Mouse (Mus musculus) forebrain, embryonic 14.5 days (tissue): Measurements from ENCODE around the gene Cacna1g. TPM values are rescaled to one million over a fixed set of nuclear protein-coding genes. Genes with fewer than 3 reads are reported as not detected.

ENCODE experiments used
- ATAC-seq: fragments of 200-750 bp; cut with Nextera tagmentation; 2 replicates; pipeline ENCODE4 v1.8.0; 2017; ENCODE audit warnings: mild to moderate bottlenecking, moderate library complexity
- DNase-seq: peaks from one replicate; pipeline ENCODE4 v3.0.0-alpha.2; 2015; ENCODE audit warnings: low spot score
- H3K27ac ChIP-seq: fragments of 300-500 bp; sonication (generic); 2 replicates; pipeline ENCODE4 v1.5.1; 2014; ENCODE audit warnings: low read depth, mild to moderate bottlenecking, control low read depth, low read length, moderate library complexity
- H3K27me3 ChIP-seq: fragments of 300-500 bp; sonication (generic); replicated peaks from 2 replicates; pipeline ENCODE4 v1.6.1; 2014; ENCODE audit warnings: low read length, control low read depth, mixed read lengths; ENCODE audit not compliant: control insufficient read depth, insufficient read depth
- H3K36me3 ChIP-seq: fragments of 300-500 bp; sonication (generic); 2 replicates; pipeline ENCODE4 v1.6.1; 2014; ENCODE audit warnings: low read length, control low read depth; ENCODE audit not compliant: control insufficient read depth, insufficient read depth
- H3K4me1 ChIP-seq: fragments of 300-500 bp; sonication (generic); 2 replicates; pipeline ENCODE4 v1.6.1; 2014; ENCODE audit warnings: antibody characterized with exemption, low read length, control low read depth; ENCODE audit not compliant: control insufficient read depth, insufficient read depth
- H3K4me2 ChIP-seq: fragments of 300-500 bp; sonication (generic); 2 replicates; pipeline ENCODE4 v1.6.1; 2014; ENCODE audit warnings: mild to moderate bottlenecking, control low read depth, low read length
- H3K4me3 ChIP-seq: fragments of 300-500 bp; sonication (generic); 2 replicates; pipeline ENCODE4 v1.5.1; 2014; ENCODE audit warnings: low read depth, low read length, control low read depth
- H3K9ac ChIP-seq: fragments of 300-500 bp; sonication (generic); 2 replicates; pipeline ENCODE4 v1.6.1; 2014; ENCODE audit warnings: mild to moderate bottlenecking, low read length, control low read depth, moderate library complexity
- H3K9me3 ChIP-seq: fragments of 300-500 bp; sonication (generic); replicated peaks from 2 replicates; pipeline ENCODE4 v1.6.1; 2016; ENCODE audit warnings: low read length, control low read depth, mixed read lengths; ENCODE audit not compliant: control insufficient read depth
- WGBS: fragments of 180-500 bp; shearing (Covaris S2); extraction: QIAGEN DNeasy Blood & Tissue Kit; methylation state at CpG from one replicate; pipeline ENCODE4 v1.1.7; 2014; 5-methylcytosine and 5-hydroxymethylcytosine counted together
- polyA plus RNA-seq: library from polyadenylated mRNA; unstranded; fragments of >200 nt; fragmentation: Nextera tagmentation; extraction: Ambion mirVana; gene quantifications from 2 replicates; pipeline ENCODE4 v1.2.1, GENCODE M21; 2014

Gene Cacna1g
- polyA plus RNA-seq, 1 experiment from 2014 or later, result 7.1 TPM

DNA sequence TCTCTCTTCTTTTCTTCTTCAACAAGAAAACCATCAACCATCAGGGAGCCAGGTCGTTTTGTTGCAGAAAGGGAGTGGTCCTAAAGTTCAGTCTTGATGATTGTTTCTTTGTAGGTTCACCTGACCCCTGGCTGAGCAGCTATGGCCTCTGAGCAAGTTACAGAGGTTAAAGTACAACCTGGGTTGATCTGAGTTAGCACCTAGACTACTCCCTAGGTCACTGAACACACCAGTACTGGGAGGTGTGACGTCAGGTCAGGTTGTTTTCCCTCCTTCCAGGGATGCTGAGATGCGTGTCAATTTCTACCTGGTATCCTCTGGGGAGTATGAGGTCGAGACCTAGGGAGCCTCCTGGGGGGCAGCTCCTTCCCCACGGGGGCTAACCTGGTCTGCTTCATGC, 48.8 kb downstream of the Cacna1g start:
- H3K4me1 ChIP-seq, result peaks cover 24% of the 10 kb centered on the region

GRCm38 (mm10) chr11:94424380-94424779, 49.6 kb downstream of the Cacna1g start:
- no peaks in the 10 kb centered on the region for H3K27me3 ChIP-seq
- ATAC-seq (no peak), DNase-seq (no peak)
- no peaks in the 10 kb centered on the region for H3K36me3 ChIP-seq
- peak overlapping the region; percentile 33; the same call in 1 of the 2 replicates for H3K27ac ChIP-seq
- 61% methylated on average over 15 of the region's 15 CpGs for whole genome bisulfite sequencing
- H3K4me1 ChIP-seq, result peaks cover 21% of the 10 kb centered on the region
- no peak overlapping the region for H3K4me2 ChIP-seq
- no peak overlapping the region for H3K9ac ChIP-seq
- H3K9me3 ChIP-seq, result no peaks in the 10 kb centered on the region
- H3K4me3 ChIP-seq, result no peak overlapping the region

More for the DNA sequence above, 48.8 kb downstream of the Cacna1g start:
- DNase-seq (no peak), ATAC-seq (no peak)
- no peaks in the 10 kb centered on the region for H3K9me3 ChIP-seq
- 55% methylated on average over 5 of the region's 5 CpGs for WGBS
- no peak overlapping the region for H3K4me3 ChIP-seq
- no peak overlapping the region for H3K4me2 ChIP-seq
- no peaks in the 10 kb centered on the region for H3K27me3 ChIP-seq
- H3K9ac ChIP-seq, result no peak overlapping the region
- H3K36me3 ChIP-seq, result no peaks in the 10 kb centered on the region
- no peak overlapping the region for H3K27ac ChIP-seq

GRCm38 (mm10) chr11:94423855-94424254, 50.1 kb downstream of the Cacna1g start:
- peak; percentile 41 for DNase-seq
- Histone ChIP-seq H3K4me2 (no peak overlapping the region), H3K9me3 (no peaks in the 10 kb centered on the region), H3K27ac (no peak overlapping the region), H3K4me1 (peaks cover 15% of the 10 kb centered on the region), H3K4me3 (no peak overlapping the region), H3K36me3 (no peaks in the 10 kb centered on the region), H3K27me3 (no peaks in the 10 kb centered on the region), H3K9ac (no peak overlapping the region)
- 60% methylated on average over 5 of the region's 5 CpGs for WGBS
- 0 out of 2 replicates have a peak, but pooled peaks have one; percentile 15 for ATAC-seq

DNA sequence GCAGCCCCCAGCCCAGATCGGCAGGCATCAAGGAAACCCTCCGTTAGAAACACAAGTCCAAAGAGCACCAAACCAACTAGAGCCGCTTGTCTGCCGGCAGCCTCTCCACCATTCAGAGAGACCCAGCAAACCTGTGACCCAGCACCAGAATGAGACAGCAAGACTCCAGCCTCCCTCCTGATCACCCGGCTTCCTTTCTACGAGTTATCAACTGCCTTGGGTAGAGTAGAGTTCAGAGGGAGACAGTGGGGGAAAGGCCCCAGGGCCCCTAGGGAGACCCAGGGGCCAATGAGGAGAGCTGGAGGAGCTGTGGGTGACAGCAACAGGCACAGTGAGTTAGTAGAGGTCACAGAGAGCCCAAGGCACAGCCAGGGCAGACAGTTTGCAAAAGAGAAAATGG, 53.0 kb downstream of the Cacna1g start:
- no peaks in the 10 kb centered on the region for H3K9me3 ChIP-seq
- DNase-seq (no peak), ATAC-seq (no peak)
- no peaks in the 10 kb centered on the region for H3K27me3 ChIP-seq
- WGBS, result 74% methylated on average over 6 of the region's 6 CpGs
- H3K36me3 ChIP-seq, result peaks cover 18% of the 10 kb centered on the region
- H3K9ac ChIP-seq, result no peak overlapping the region
- no peak overlapping the region for H3K4me2 ChIP-seq
- no peak overlapping the region for H3K27ac ChIP-seq
- H3K4me3 ChIP-seq, result no peak overlapping the region
- peaks cover 3% of the 10 kb centered on the region; the same call in 1 of the 2 replicates for H3K4me1 ChIP-seq

DNA sequence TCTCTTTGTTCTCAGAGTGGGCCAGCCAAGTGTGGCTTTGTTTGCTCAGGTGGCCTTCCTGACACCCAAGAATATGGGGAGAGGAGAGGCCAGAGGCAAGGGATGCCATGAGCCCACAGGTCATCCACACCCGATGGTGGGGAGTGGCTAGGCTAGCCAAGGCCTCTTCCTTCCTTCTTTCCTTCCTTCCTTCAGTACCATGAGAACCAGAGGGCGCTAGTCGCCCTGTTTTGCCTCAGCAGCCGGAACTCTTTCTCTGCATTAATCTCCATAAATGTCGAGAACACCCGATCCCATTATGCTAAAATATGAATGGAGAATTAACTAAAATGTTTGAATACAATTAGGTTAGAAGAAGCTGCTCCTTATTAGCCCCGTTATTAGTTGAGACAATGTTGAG, 53.7 kb downstream of the Cacna1g start:
- Histone ChIP-seq H3K9ac (no peak overlapping the region), H3K4me2 (no peak overlapping the region), H3K27me3 (no peaks in the 10 kb centered on the region), H3K27ac (no peak overlapping the region), H3K36me3 (peaks cover 18% of the 10 kb centered on the region), H3K9me3 (no peaks in the 10 kb centered on the region), H3K4me1 (peaks cover 3% of the 10 kb centered on the region; the same call in 1 of the 2 replicates), H3K4me3 (no peak overlapping the region)
- 33% methylated on average over 7 of the region's 7 CpGs for WGBS
- ATAC-seq (no peak), DNase-seq (peak; percentile 69)

- H3K27ac ChIP-seq, result no peak overlapping the region
- ATAC-seq, result no peak
Measured at GRCm38 (mm10) chr11:94419004-94419727, 54.8 kb downstream of the Cacna1g start.

DNA sequence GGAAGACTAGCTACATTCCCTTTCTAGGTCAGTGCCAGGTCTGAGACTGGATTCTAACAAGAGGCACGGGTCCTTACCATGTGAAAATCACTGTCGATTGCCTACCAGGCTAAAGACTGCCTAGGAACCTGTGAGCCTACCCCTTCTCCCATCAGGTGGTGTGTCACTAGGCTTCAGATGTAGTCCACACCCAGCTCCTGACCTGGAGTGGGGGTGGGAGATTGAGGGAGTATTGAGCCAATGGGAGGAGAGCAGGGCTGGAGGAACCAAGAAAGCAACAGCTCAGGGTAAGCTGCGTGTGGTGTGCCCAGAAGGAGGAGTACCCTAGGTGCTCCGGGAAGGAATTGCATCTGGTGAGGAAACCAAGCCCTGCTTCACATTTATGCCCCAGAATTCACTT, 60.0 kb downstream of the Cacna1g start:
- H3K27me3 ChIP-seq, result no peaks in the 10 kb centered on the region
- DNase-seq (no peak), ATAC-seq (no peak; the same call in none of the 2 replicates)
- peaks cover 23% of the 10 kb centered on the region for H3K4me1 ChIP-seq
- peak overlapping the region; percentile 88 for H3K27ac ChIP-seq
- H3K9ac ChIP-seq, result peak overlapping the region; percentile 50
- no peak overlapping the region for H3K4me3 ChIP-seq
- H3K36me3 ChIP-seq, result peaks cover 30% of the 10 kb centered on the region
- H3K4me2 ChIP-seq, result peak overlapping the region; percentile 39; the same call in 1 of the 2 replicates
- H3K9me3 ChIP-seq, result no peaks in the 10 kb centered on the region
- 53% methylated on average over 4 of the region's 4 CpGs for WGBS

More at GRCm38 (mm10) chr11:94419004-94419727, 54.8 kb downstream of the Cacna1g start:
- H3K9me3 ChIP-seq, result no peaks in the 10 kb centered on the region
- peaks cover 18% of the 10 kb centered on the region for H3K36me3 ChIP-seq
- H3K9ac ChIP-seq, result no peak overlapping the region
- H3K4me2 ChIP-seq, result no peak overlapping the region
- no peaks in the 10 kb centered on the region for H3K27me3 ChIP-seq
- H3K4me1 ChIP-seq, result peaks cover 11% of the 10 kb centered on the region
- DNase-seq, result no peak
- 65% methylated on average over 10 of the region's 10 CpGs for WGBS
- H3K4me3 ChIP-seq, result no peak overlapping the region

GRCm38 (mm10) chr11:94413516-94413915, 60.5 kb downstream of the Cacna1g start:
- Histone ChIP-seq H3K4me3 (no peak overlapping the region), H3K36me3 (peaks cover 28% of the 10 kb centered on the region), H3K9me3 (no peaks in the 10 kb centered on the region), H3K9ac (peak overlapping the region; percentile 50), H3K4me2 (peak overlapping the region; percentile 39), H3K4me1 (peaks cover 26% of the 10 kb centered on the region), H3K27me3 (no peaks in the 10 kb centered on the region), H3K27ac (peak overlapping the region; percentile 88)
- ATAC-seq (peak; percentile 79), DNase-seq (peak; percentile 88)
- WGBS, result 9% methylated on average over 8 of the region's 8 CpGs

DNA sequence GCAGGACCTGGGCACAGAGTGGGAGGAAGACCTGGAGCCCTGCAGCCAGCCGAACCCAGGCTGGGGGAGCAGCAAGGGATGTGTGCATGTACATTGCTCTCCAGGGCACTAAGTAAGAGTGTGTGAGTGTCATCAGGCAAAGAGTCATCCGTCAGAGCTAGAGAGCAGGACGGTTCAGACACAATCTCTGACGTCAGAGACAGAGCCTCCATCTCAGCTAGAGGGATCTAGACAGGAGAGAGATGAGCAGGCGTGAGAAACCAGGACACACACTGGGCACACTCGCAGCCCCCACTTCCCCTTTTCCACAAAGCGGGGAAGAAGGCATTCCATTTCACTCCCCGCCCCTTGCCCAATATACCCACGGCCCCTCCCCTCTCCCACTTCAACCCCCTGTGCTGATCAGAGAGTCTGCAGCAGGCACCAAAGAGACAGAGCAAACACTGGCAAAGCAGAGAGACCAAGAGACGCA, 61.0 kb downstream of the Cacna1g start:
- H3K27me3 ChIP-seq, result no peaks in the 10 kb centered on the region
- H3K36me3 ChIP-seq, result peaks cover 23% of the 10 kb centered on the region
- H3K4me3 ChIP-seq, result no peak overlapping the region
- H3K4me1 ChIP-seq, result peaks cover 27% of the 10 kb centered on the region
- peak overlapping the region; percentile 88 for H3K27ac ChIP-seq
- H3K4me2 ChIP-seq, result peak overlapping the region; percentile 39
- peak; percentile 70 for DNase-seq
- H3K9me3 ChIP-seq, result no peaks in the 10 kb centered on the region
- H3K9ac ChIP-seq, result peak overlapping the region; percentile 50
- 19% methylated on average over 10 of the region's 10 CpGs for WGBS
- ATAC-seq, result peak; percentile 66
